Comparison of ENCODE assay signal across 8 mouse cellular contexts in genomic region chr7:100005790-100006189, GRCm38 (mm10). TPM values are rescaled to one million over a fixed set of nuclear protein-coding genes. Genes with fewer than 3 reads are reported as not detected.
DNase-seq lines count a peak whose midpoint lies in the region; ATAC-seq and TF ChIP-seq lines count a peak whose summit lies in the region.

Gene Chrdl2 (plus strand): TSS chr7:100006172.

- TF ChIP-seq CTCF in bone marrow macrophage, adult 2 months (IDR thresholded peaks at IDR 0.05; ENCODE audit: low read depth, low read length) = no peak

- peak; percentile 42 to 58 for DNase-seq in layer of hippocampus, postnatal 10 days (ENCODE audit: low spot score in 2 of 2)
- no peak for DNase-seq in layer of hippocampus, adult 11-12 months (ENCODE audit: low spot score)
- peak; percentile 49 for DNase-seq in forelimb bud, embryonic 11.5 days (ENCODE audit: low read depth, low spot score)
- DNase-seq in kidney, postnatal 10 days = peak; percentile 63
- DNase-seq in testis, postnatal 14 days (ENCODE audit: low spot score) = peak; percentile 29
- no peak for DNase-seq in spleen, postnatal 14 days (ENCODE audit: low spot score in 2 of 2)

- H3K36me3 ChIP-seq in midbrain, embryonic 12.5 days = no peaks in the 10 kb centered on the region

- H3K9ac ChIP-seq in midbrain, embryonic 12.5 days (replicated peaks) = peak within 1 kb of the TSS; percentile 45

- peak within 1 kb of the TSS; percentile 40 for H3K4me3 ChIP-seq in bone marrow macrophage, adult 2 months (ENCODE audit: insufficient read depth, low read length)
- H3K4me3 ChIP-seq in midbrain, embryonic 12.5 days = peak within 1 kb of the TSS; percentile 46

- no peaks in the 10 kb centered on the region for H3K9me3 ChIP-seq in midbrain, embryonic 12.5 days

- H3K27ac ChIP-seq in bone marrow macrophage, adult 2 months (ENCODE audit: insufficient read depth, low read depth, low read length) = no peak within 1 kb of the TSS
- no peak within 1 kb of the TSS for H3K27ac ChIP-seq in midbrain, embryonic 12.5 days (replicated peaks)

- peak; percentile 76; the same call in 1 of the 2 replicates for ATAC-seq in midbrain, embryonic 12.5 days (ENCODE audit: low FRiP score, low read depth)

- TF ChIP-seq POLR2A in bone marrow macrophage, adult 2 months (IDR thresholded peaks at IDR 0.05; ENCODE audit: borderline replicate concordance, low read depth, low read length) = no peak

- peak within 1 kb of the TSS; percentile 78 for H3K4me2 ChIP-seq in midbrain, embryonic 12.5 days (replicated peaks)

- H3K4me1 ChIP-seq in bone marrow macrophage, adult 2 months (ENCODE audit: control insufficient read depth, insufficient read depth, low read length) = peaks cover 8% of the 10 kb centered on the region
- peaks cover 11% of the 10 kb centered on the region for H3K4me1 ChIP-seq in midbrain, embryonic 12.5 days

- 1% methylated on average over 23 of the region's 44 CpGs for WGBS in midbrain, embryonic 12.5 days

- H3K27me3 ChIP-seq in midbrain, embryonic 12.5 days = peaks cover 71% of the 10 kb centered on the region

RNA-seq across cellular contexts. Expression of gene Chrdl2, which starts in this region (rescaled TPM):
- total RNA-seq in layer of hippocampus, postnatal 10 days (2021) = under 1 TPM; 0.21 to 0.22 TPM
- polyA plus RNA-seq in bone marrow macrophage, adult 2 months (2012; ENCODE audit: insufficient read depth, insufficient read length, missing spikeins) = not detected in 2 replicates
- polyA plus RNA-seq in midbrain, embryonic 12.5 days (2016; fragmentation: Nextera tagmentation; extraction: Ambion mirVana) = not detected in 2 replicates

Comparison
In these comparisons a context has a peak if more than half of its experiments do, and no peak if none do; other contexts are left out.
1. Peak in DNase-seq in layer of hippocampus, postnatal 10 days; RNA of the gene not detected or under 1 TPM.
2. Peak in ATAC-seq, H3K4me3 ChIP-seq, H3K9ac ChIP-seq and H3K4me2 ChIP-seq in midbrain, embryonic 12.5 days; RNA of the gene not detected or under 1 TPM.
3. DNase-seq: peak in forelimb bud, embryonic 11.5 days (single experiment), kidney, postnatal 10 days (single experiment) and testis, postnatal 14 days (single experiment); none in layer of hippocampus, adult 11-12 months (single experiment) and spleen, postnatal 14 days (0 of 2).